Mouse (Mus musculus): ENCODE data around the gene Cdon.

Cdon gene

DNA sequence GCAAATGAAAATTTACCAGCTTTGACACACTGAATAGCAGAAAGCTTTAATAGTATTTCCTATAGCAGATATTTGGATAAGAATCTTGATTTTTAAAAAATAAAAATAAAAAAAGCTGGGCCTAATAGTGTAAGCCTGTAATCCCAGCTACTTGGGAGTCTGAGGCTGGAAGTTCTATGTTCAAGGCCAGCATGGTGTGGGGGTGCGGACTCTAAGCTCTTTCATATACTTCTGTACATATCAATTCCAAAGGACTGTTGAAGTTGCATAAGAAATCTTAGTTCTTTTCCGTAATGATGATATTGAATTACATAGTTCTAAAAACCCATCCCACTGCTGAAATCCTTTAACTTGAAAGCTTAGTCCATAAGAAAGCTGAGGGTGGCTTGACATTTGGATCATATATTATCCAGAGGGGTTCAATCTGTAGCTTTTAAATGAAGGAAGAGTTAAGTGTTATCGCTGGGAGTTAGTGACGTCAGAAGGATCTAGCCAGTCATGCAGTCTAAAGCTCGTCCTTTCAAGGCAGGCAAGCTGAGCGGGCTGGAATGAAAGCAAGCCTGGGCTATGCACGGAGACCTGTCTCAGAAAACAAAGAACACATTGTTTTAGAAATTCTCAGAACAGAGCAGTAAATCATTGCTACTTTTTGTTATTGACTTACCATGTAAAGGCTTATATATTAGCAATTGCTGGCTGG is 72.3 kb downstream of the Cdon start:
- in situ Hi-C loops (cut with MboI; ENCODE audit: low sequenced_read_pairs), result no loop called here

DNA sequence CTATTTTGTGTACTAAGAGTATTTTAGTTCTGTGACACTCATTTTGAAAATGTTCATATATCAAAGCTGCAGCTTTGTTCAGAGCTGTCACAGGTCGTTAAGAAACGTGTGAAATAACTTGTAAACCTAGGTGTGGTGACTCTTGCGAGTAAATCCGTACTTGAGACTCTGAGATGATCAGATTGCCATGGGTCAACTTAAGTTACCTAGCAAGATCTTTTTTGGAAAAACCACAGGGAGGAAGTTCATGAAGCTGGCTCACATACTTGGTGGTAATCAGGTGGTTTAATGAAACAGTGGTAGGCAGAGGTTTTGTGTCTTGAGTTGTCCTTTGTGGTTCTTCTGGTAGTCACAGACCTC is 72.8 kb downstream of the Cdon start:
- in situ Hi-C loops (cut with MboI; ENCODE audit: low sequenced_read_pairs), result no loop called here

DNA sequence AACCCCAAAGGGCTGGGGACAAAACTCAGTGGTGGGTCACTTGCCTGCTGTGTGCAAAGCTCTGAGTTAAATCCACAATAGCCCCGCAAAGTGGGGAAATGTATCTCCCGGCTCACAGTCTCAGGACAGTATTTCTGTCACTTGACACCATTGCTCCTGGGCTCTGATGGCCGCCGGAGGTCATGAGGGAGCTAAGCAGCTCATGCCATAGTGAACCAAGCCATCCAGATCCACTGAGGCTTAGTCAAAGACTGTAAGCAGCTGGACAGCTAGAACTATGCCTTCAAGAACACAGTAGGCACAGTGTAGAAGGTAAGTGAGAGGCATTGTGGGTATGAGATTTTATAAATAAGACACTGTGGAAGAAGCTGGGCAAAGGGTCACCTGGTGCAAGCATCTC is 74.0 kb downstream of the Cdon start:
- in situ Hi-C loops (cut with MboI; ENCODE audit: low sequenced_read_pairs), result no loop called here

DNA sequence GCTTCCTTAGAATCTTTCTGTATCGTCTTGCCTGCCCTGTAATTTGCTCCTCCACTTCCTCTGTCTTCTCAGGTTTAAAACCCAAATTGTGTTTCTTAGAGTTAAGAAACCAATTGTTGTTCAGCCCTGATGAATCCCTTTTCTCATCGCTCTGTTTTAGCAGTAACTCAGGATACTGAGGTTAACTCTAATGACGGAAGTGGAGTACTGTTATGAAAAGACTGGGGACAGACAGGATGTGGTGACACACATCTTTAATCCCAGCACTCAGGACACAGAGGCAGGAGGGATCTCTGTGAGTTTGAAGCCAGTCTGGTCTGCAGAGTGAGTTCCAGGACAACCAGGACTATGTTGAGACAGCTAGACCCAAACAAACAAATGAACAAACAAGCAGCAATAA is 74.5 kb downstream of the Cdon start:
- in situ Hi-C loops (cut with MboI; ENCODE audit: low sequenced_read_pairs), result no loop called here

DNA sequence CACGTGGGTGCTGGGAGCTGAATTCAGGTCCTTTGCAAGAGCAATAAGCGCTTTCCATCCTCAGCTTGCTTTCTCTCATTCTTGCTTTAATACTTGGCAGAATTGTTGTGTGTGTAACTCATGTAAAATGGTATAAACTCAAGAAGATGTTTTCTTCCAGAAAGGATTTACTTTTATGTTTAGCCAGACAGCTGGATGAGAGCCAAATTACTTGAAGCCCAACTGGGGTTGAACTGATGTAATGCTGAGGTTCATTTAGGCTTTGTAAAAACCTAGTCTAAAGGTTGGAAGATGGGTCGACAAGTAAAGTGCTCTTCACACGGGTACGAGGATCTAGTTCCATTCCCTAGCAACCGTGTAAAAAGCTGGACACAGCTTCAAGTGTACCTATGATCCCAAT is 79.0 kb downstream of the Cdon start:
- in situ Hi-C loops (cut with MboI; ENCODE audit: low sequenced_read_pairs), result no loop called here

DNA sequence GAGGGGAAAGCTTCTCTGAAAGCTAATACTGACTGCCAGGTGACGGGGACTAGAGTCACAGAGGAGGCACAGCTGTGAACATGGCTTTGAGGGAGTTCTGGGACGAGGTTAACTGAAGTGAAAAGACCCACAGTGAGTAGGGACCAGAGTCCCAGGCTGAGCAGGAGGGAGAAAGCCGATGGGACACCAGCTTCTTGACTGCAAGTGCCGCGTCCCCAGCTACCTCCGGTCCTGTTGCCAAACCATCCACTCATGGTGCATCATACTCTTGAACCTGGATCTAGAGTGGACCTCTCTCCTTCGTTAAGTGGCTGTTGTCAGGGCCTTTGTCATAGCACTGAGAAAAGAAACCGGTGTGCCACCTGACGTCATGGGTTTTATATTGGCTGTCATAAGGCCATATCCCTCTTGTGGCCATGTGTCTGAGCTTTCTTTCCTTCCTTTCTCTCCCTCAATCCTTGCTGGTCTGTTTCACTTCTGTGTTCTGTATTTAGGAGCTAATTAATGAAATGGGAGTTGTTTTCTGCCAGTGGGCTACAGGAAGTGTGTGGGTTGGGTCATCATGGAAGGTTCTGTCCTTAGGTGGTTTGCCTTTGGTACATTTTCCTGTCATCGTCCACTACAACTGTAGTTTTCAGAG is 81.6 kb downstream of the Cdon start:
- in situ Hi-C loops (cut with MboI; ENCODE audit: low sequenced_read_pairs), result no loop called here

DNA sequence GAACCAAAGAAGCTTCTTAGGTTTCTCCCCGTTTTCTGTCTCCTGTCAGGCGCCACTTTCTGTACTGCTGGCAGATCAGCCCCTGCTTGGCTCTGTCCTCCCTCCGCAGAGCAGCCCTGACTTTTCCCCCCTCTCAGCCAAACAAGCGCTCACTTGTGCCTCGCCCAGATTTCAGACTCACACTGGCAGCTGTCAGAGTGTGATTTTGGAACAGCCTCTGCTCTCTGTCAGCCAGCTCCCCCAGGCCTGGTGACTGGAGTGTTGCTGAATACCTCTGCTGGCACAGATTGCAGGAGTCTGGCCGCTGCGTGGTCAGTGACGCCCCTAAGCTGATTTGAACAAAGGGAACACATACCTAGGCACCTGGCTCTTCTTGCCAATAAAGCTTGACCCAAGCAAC is 87.3 kb downstream of the Cdon start:
- in situ Hi-C loops (cut with MboI; ENCODE audit: low sequenced_read_pairs), result no loop called here

DNA sequence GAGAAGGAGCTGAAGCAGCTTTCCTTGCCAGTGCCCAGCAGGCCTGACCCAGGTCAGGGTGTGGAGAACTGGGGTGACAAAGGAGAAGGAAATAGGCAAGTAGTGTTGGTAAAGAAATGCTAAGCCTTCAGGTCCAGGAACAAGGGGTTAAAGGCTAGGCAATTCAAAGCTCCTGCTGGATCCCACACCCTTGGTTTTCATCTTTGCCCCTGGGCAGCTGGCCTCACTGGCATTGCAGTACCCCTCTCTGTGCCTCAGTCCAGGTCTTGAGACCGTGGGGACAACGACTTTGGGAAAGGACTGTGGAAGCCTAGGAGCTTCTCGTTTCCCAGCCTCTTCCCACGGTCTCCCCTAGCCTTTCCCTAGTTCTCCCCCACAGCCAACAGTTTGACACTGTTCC is 93.0 kb downstream of the Cdon start:
- in situ Hi-C loops (cut with MboI; ENCODE audit: low sequenced_read_pairs), result no loop called here

DNA sequence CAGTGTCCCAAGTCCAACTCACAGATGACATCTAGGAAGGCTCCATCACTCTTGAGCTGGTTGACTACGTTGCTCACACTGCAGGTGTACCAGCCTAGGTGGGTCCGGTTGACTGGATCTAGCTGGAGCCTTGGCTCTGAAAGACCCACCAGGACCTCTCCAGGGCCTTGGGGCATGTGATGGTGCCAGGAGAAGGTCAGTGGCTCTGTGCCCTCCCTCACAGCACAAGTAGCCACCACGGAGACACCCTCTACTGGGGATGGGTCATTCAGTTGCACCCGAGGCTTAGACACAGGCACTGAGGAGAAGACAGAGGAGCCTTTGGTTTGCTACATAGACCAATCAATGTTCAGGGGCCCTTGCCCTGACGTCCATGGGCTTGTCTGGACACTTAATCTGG is 95.3 kb downstream of the Cdon start:
- in situ Hi-C loops (cut with MboI; ENCODE audit: low sequenced_read_pairs), result no loop called here

DNA sequence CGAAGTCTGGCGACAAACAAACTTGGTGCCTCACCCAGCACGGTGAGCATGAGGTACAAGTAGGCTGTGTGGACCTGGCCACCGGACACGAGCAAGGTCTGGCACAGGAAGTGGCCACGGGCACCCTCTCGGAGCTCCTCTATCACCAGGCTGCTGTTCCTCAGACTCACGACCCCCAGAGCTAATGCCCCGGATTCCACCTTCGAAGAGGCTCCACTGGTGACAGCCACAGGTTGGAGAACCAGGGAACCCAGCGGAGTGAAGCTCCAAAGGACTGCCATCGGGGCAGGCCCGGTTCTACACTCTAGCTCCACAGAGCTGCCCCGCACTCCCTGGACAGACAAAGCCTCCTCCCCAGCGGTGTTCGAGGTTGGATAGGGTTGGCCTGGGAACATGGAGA is 95.8 kb downstream of the Cdon start:
- in situ Hi-C loops (cut with MboI; ENCODE audit: low sequenced_read_pairs), result no loop called here

DNA sequence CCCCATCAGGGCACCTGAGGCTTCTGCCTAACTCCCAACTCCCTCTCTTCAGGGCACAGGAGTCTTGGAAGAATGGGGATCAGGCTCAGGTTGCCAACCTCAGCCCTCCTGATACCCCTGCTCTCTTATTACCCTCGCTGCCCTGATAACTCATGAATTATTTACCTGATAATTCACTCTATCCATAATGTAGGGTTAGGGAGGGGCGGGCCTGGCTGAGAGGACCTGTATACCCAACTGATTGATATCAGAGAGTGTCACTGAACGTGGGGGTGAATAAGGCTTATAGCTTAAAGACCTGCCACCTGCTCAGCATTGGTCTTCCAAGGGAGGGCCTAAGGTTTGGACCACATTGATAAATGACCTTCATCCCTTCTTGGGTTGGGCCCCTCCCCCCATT is 97.2 kb downstream of the Cdon start, which contains the start of gene Gm1113:
Gene Gm1113, minus strand, starts transcription at position 101 of the 400 bp plus-strand sequence.
- in situ Hi-C loops (cut with MboI; ENCODE audit: low sequenced_read_pairs), result no loop called here

DNA sequence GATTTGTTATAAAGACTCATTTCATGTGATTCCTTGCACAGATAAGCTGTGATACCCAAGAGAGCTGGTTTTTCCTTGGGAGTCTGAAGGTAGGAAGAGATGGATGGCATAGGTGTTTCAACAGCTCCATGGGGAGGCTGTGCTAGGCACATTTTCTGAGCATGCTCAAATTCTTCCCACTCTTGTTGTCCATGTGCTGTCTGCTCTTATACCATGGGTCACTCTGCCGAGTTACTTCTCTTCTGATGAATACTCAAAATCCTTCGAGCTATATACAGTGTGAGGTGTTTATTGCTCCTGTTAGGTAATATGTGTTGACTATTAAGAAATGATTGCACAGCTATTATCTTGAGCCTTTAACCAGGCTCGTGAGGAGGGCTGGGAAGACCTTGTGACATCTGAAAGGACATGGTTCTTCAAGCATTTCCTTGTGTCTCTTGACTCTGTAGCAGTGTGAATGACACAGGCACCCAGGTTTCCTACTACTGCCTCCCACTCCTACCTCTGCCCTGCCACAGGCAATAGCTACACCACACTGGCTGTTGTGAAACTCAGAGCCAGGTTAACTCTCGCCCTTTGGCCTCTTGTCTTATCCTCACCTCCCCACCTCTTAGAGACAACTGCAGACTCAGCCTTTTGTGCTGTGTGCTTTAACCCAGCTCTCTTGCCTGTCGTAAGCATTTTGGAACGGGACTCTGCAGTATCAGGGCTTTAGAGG is 99.9 kb downstream of the Cdon start:
- in situ Hi-C loops (cut with MboI; ENCODE audit: low sequenced_read_pairs), result no loop called here

DNA sequence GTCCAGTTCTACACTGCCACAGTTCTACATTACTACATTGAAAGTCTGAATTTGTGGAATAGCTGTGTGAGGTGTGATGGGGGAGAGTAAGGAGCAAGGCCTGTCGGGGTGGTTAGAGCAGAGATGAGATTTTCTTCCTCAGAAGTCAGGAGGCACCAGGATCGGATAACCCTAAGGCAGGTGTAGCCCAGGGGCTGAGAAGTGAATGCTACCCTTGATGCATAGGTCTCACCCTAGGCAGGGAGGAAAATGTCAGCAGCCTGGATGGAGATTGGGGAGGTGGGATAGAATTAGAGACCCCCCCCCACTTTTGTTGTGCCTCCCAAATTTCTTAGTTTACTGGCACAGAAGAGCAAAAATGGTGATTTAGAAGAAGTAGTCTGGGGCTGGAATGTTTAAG is 101.3 kb downstream of the Cdon start:
- in situ Hi-C loops (cut with MboI; ENCODE audit: low sequenced_read_pairs), result no loop called here

DNA sequence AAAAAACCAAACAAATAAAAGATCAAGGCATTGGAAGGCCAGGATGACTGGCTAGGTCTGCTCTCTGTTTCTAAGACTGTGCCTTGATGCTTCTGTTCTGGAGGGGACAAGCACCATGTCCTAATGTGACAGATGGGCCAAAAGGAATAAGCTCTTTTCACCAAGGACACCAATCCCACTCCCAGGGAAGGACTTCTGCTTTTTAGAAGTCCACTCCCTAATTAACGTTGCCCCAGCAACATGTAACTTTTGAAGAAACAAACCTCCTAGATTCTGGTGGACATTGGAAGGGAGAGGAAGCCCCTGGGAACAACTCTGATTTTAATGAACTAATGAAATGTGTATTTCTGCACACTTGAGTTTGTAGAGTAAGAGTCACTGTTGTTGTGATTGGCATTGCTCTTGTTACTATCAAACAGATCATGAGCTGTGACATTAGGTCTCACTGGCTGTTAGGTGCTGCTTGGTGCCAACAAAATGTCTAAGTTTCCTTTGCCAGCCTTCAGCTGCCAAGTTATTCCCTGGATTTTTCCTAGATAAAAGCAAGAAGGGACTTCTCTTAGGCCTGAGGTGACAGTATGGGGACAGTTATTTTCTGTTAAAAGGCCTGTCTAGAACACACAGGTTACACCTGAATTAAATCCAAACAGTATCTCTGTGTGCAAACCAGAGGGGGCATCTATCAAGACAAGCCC is 102.0 kb downstream of the Cdon start:
- in situ Hi-C loops (cut with MboI; ENCODE audit: low sequenced_read_pairs), result no loop called here

DNA sequence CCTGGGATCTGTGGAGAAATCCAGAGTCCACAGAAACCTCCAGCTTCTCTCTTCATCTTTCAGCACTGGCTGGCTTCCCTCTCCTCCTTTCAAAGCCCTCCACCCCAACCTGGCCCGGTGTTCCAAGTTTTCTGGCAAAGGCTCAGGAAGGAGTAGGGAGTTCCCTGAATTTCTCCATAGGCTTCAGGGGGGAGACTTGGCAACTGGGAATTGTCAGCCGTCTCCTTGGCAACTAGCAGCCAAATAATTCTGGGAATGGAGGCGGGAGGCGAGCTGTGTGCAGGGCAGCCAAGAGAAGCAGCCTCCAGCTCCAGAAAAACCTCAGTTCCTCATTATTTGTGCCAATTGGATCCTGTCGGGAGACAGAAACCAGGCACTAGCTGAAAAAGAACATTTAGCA is 102.6 kb downstream of the Cdon start:
- in situ Hi-C loops (cut with MboI; ENCODE audit: low sequenced_read_pairs), result no loop called here

DNA sequence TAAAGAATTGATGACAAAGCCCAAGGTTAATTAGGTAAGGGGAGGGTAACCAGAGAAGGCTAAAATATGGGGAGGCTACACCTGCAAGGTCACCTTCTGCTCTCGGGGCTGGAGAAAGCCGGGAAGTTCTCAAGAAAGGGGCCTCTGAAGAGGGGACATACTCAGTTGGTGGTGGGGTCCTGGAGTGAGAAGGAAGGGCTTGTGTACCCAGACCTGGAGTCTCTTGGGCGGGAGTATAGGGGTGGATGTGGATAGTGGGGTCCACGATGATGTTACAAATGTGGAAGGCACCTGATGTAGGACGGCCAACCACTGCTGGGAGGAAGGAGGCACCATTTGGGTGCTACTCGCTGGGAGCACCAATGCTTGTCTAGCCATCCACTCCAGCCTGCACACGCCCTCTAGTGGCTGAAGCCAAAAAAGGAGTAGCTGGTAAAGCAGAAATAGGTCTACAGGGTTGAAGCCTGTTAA is 103.0 kb downstream of the Cdon start:
- in situ Hi-C loops (cut with MboI; ENCODE audit: low sequenced_read_pairs), result no loop called here

DNA sequence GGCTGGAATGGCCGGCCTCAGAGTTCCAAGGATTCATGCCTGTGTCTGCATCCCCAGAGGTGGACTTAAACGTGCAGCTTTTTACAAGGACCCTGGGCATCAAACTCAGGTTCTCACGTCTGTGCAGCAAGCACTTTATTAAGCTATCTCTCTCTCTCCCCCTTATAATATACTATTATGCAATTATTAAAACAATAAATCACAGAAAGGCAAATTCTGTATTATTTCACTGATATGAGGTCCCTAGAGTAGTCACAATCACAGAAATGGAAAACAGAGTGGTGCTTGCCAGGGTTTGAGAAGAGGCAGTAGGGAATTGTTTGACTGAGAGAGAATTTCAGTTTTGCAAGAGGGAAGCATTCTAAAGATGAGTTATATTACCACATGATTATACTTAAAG is 108.2 kb downstream of the Cdon start:
- in situ Hi-C loops (cut with MboI; ENCODE audit: low sequenced_read_pairs), result no loop called here

DNA sequence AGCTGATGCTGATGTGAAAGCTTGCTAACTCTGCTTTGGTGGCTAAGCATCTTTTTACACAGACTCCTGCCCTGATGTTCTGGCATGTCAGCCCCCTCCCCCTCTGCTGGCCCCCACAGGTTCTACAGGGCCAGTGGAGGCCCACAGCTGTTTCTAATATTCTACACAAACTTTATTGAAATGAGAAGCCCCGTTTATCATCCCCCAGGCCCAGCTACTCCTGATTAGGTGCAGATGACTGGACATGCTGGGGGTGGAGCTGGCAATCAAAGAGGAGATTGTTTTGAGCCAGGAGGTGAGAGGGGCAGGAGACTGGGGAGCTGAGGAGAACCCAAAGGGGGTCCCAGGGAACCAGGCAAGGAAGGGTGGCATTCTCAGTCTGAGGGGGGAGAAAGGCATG is 108.9 kb downstream of the Cdon start:
- in situ Hi-C loops (cut with MboI; ENCODE audit: low sequenced_read_pairs), result no loop called here

DNA sequence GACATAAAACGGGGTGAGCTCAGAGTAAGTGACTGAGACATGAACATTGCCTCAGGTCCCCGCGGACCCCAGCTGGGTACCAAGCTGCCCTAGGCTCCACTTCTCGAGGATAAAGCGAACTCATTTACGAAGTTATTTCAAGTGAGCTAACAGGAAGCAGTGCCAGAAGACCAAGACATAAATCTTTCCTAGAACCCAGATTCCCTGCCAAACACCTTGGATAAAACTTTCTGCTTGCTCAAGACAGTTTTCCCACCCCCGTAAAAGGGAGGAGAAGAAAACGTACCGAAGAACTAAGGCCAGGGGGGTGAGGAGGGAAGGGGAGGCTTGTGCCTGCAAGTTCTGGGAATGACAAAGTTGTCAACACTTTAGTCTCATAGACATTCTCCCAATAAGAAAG is 112.3 kb downstream of the Cdon start:
- in situ Hi-C loops (cut with MboI; ENCODE audit: low sequenced_read_pairs), result no loop called here

DNA sequence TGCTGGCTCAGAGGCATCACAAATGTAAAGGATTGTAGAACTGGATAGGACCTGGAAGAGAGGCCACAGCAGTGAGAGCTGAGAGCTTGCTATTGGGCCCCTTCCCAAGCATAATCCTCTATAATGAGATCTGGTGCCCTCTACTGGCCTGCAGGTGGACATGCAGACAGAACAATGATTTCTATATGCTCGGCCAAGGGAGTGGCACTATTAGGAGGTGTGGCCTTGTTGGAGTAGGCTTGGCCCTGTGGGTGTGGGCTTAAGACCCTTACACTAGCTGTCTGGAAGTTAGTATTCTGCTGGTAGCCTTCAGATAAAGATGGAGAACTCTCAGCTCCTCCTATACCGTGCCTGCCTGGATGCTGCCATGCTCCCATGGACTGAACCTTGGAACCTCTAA is 114.2 kb downstream of the Cdon start:
- in situ Hi-C loops (cut with MboI; ENCODE audit: low sequenced_read_pairs), result loop anchor here (5.0 kb wide), 1 partner anchor 253 kb away; no protein-coding TSS in a partner anchor

DNA sequence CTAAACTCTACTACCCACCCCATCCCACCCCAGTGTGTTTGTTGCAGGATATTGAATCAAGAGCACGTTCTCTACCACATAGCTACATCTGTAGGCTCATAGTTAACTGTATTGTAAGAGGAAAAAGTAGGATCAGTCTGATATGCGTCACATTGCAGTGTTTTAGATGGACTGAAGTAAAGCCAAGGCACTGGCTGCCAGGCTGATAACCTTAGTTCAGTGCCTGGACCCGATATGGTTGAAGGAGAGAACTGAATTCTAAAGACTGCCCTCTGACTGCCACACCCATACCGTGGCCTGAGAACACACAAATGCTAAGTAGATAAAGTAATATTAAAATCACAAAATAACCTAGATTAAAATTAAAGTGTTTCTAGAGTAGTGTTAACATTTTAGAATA is 114.9 kb downstream of the Cdon start:
- in situ Hi-C loops (cut with MboI; ENCODE audit: low sequenced_read_pairs), result loop anchor here (5.0 kb wide), 1 partner anchor 254 kb away; no protein-coding TSS in a partner anchor

All from CH12F3 (cell line).